Mouse (Mus musculus) neural tube, embryonic 11.5 days (tissue): Measurements from ENCODE around the gene Gdf9. TPM values are rescaled to one million over a fixed set of nuclear protein-coding genes. Genes with fewer than 3 reads are reported as not detected.

Source experiments
- ATAC-seq: fragments of 200-750 bp; cut with Nextera tagmentation; 2 replicates; pipeline ENCODE4 v1.8.0; 2017; ENCODE audit warnings: moderate number of reproducible peaks, mild to moderate bottlenecking, moderate TSS enrichment, moderate library complexity; ENCODE audit not compliant: insufficient read depth, low FRiP score, low TSS enrichment
- DNase-seq: peaks from one replicate; pipeline ENCODE4 v3.0.0-alpha.2; 2015; ENCODE audit warnings: low spot score
- H3K27ac ChIP-seq: fragments of 300-500 bp; sonication (generic); 2 replicates; pipeline ENCODE4 v1.5.1; 2014; ENCODE audit warnings: low read depth, mild to moderate bottlenecking, low read length
- H3K27me3 ChIP-seq: fragments of 300-500 bp; sonication (generic); 2 replicates; pipeline ENCODE4 v1.6.1; 2014; ENCODE audit warnings: mild to moderate bottlenecking, low read length, mixed read lengths; ENCODE audit not compliant: control insufficient read depth, insufficient read depth
- H3K36me3 ChIP-seq: fragments of 300-500 bp; sonication (generic); 2 replicates; pipeline ENCODE4 v1.6.1; 2014; ENCODE audit warnings: mild to moderate bottlenecking, low read length, moderate library complexity, mixed read lengths; ENCODE audit not compliant: control insufficient read depth, insufficient read depth
- H3K4me1 ChIP-seq: fragments of 300-500 bp; sonication (generic); 2 replicates; pipeline ENCODE4 v1.6.1; 2014; ENCODE audit warnings: low read length, mixed read lengths; ENCODE audit not compliant: control insufficient read depth, insufficient read depth
- H3K4me2 ChIP-seq: fragments of 300-500 bp; sonication (generic); 2 replicates; pipeline ENCODE4 v1.6.1; 2014; ENCODE audit warnings: low read depth, mild to moderate bottlenecking, moderate library complexity
- H3K4me3 ChIP-seq: fragments of 300-500 bp; sonication (generic); 2 replicates; pipeline ENCODE4 v1.5.1; 2014; ENCODE audit warnings: low read depth, low read length
- H3K9ac ChIP-seq: fragments of 300-500 bp; sonication (generic); 2 replicates; pipeline ENCODE4 v1.6.1; 2014; ENCODE audit warnings: mild to moderate bottlenecking, low read length
- H3K9me3 ChIP-seq: fragments of 300-500 bp; sonication (generic); 2 replicates; pipeline ENCODE4 v1.6.1; 2016; ENCODE audit warnings: low read length; ENCODE audit not compliant: control insufficient read depth
- WGBS: fragments of 180-500 bp; shearing (Covaris S2); extraction: QIAGEN DNeasy Blood & Tissue Kit; methylation state at CpG from one replicate; pipeline ENCODE4 v1.1.7; 2014; 5-methylcytosine and 5-hydroxymethylcytosine counted together
- polyA plus RNA-seq: library from polyadenylated mRNA; unstranded; fragments of >200 nt; fragmentation: Nextera tagmentation; extraction: Ambion mirVana; gene quantifications from 2 replicates; pipeline ENCODE4 v1.2.1, GENCODE M21; 2014

Gdf9 gene
- polyA plus RNA-seq, 1 experiment from 2014 or later = 2.7 TPM

- ATAC-seq (no peak), DNase-seq (no peak)
- no peak overlapping the region for H3K4me3 ChIP-seq
- no peaks in the 10 kb centered on the region for H3K36me3 ChIP-seq
- H3K4me1 ChIP-seq = peaks cover 2% of the 10 kb centered on the region; the same call in 1 of the 2 replicates
- peaks cover 64% of the 10 kb centered on the region for H3K27me3 ChIP-seq
- WGBS = 22% methylated on average over 5 of the region's 5 CpGs
- no peak overlapping the region for H3K4me2 ChIP-seq
- no peak overlapping the region for H3K27ac ChIP-seq
- no peaks in the 10 kb centered on the region; the same call in 1 of the 2 replicates for H3K9me3 ChIP-seq
- no peak overlapping the region for H3K9ac ChIP-seq
Measured at GRCm38 (mm10) chr11:53461727-53462126, 30.9 kb downstream of the Gdf9 start.

GRCm38 (mm10) chr11:53463551-53464424 is 33.0 kb downstream of the Gdf9 start:
- no peak for ATAC-seq
- DNase-seq = peak; percentile 53
- H3K27ac ChIP-seq = no peak overlapping the region
- H3K27me3 ChIP-seq = peaks cover 52% of the 10 kb centered on the region
- H3K36me3 ChIP-seq = no peaks in the 10 kb centered on the region
- peak overlapping the region; percentile 54 for H3K4me2 ChIP-seq
- peaks cover 5% of the 10 kb centered on the region for H3K4me1 ChIP-seq
- H3K9ac ChIP-seq = 0 out of 2 replicates have a peak overlapping the region, but pooled peaks have one; percentile 3
- WGBS = 7% methylated on average over 55 of the region's 55 CpGs
- peak overlapping the region; percentile 34 for H3K4me3 ChIP-seq
- no peaks in the 10 kb centered on the region; the same call in 1 of the 2 replicates for H3K9me3 ChIP-seq

DNA sequence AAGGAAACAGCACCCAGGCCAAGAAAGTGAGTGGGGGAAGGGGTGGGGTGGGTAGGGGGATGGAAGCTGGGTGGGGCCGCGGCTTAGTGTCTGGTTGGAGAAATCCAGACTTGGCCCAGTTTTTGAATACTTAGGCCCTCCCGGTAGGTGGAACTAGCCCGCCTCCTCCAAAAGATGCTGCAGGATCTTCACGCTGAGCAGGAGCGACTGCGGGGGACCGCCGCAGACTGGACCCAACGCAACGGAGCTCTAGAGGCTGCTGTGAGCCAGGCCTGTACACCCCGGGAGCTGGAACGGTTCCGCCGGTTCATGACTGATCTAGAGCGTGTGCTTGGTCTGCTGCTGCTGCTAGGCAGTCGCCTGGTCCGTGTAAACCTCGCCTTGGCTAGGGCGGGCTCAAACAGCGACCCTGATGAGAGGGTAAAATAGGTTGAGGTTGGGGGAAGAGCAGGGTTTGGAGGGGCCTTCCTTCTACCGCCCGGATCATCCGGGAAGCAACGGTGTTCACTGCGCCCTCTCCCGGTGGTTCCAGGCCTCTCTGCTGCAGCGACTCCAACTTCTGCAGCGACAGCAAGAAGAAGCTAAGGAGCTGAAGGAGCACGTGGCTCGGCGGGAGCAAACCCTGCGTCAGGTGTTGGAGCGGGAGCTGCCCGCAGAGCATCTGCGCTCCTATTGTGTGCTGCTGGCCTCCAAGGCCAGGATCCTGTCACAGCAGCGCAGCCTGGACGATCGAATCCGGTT is 35.6 kb downstream of the Gdf9 start:
- 4% methylated on average over 40 of the region's 40 CpGs for WGBS
- Histone ChIP-seq H3K4me2 (peak overlapping the region; percentile 44), H3K4me3 (peak overlapping the region; percentile 26), H3K9ac (peak overlapping the region; percentile 47), H3K27me3 (peaks cover 54% of the 10 kb centered on the region), H3K36me3 (no peaks in the 10 kb centered on the region), H3K27ac (no peak overlapping the region), H3K9me3 (no peaks in the 10 kb centered on the region; the same call in 1 of the 2 replicates), H3K4me1 (peaks cover 13% of the 10 kb centered on the region)
- no peak for ATAC-seq
- DNase-seq = peak; percentile 85

GRCm38 (mm10) chr11:53469294-53469967 is 38.6 kb downstream of the Gdf9 start:
- Histone ChIP-seq H3K4me3 (no peak overlapping the region), H3K27ac (no peak overlapping the region), H3K4me1 (peaks cover 13% of the 10 kb centered on the region), H3K27me3 (peaks cover 31% of the 10 kb centered on the region), H3K36me3 (no peaks in the 10 kb centered on the region), H3K9ac (no peak overlapping the region), H3K4me2 (peak overlapping the region; percentile 36; the same call in 1 of the 2 replicates), H3K9me3 (no peaks in the 10 kb centered on the region; the same call in 1 of the 2 replicates)
- WGBS = 39% methylated on average over 16 of the region's 16 CpGs
- ATAC-seq (0 out of 2 replicates have a peak, but pooled peaks have one; percentile 10), DNase-seq (no peak)

DNA sequence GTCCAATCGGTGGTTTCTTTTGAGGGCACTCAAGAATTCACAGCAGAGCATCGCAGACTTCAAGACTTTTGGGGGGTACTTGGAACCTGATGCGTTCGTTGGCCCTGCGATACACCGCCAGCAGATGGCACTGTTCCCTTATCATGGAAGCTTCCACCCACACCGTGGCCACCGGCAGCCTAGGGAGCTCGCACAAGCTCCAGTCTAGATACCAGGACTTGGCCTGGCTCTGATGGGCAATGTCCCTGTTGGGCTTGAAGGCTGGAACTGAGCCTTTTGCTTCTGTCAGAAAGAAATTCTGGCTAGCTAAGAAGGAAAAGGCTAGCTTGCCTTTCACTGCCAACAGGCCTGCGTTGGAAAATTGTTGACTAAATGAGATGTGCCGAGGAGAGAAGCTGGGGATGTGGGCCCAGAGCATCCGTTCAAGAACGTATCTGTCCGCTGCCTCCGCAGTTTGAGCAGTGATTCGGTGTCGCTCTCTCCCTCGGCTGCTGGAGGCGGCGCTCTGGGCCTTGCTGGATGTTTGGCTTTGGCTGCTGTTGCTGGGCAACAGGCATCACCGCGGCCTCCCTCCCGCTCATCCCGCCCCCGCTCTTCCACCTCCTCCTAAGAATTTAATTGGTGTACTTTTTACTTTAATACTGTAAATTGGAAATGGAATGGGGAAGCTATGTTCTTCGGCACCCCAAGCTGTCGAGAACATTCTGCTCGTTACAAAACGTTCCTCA is 39.3 kb downstream of the Gdf9 start, which contains the start of gene Gm9837:
Gm9837 (minus strand) TSS at position 512 of the 728 bp plus-strand sequence.
- Histone ChIP-seq H3K27me3 (peaks cover 25% of the 10 kb centered on the region), H3K27ac (no peak within 1 kb of the TSS), H3K36me3 (no peaks in the 10 kb centered on the region), H3K9ac (peak within 1 kb of the TSS; percentile 5; the same call in 1 of the 2 replicates), H3K9me3 (no peaks in the 10 kb centered on the region), H3K4me3 (0 out of 2 replicates have a peak within 1 kb of the TSS, but pooled peaks have one; percentile 10), H3K4me2 (peak within 1 kb of the TSS; percentile 36), H3K4me1 (peaks cover 13% of the 10 kb centered on the region)
- WGBS = 2% methylated on average over 29 of the region's 29 CpGs
- DNase-seq = peak; percentile 91
- peak; percentile 71; the same call in 1 of the 2 replicates for ATAC-seq

DNA sequence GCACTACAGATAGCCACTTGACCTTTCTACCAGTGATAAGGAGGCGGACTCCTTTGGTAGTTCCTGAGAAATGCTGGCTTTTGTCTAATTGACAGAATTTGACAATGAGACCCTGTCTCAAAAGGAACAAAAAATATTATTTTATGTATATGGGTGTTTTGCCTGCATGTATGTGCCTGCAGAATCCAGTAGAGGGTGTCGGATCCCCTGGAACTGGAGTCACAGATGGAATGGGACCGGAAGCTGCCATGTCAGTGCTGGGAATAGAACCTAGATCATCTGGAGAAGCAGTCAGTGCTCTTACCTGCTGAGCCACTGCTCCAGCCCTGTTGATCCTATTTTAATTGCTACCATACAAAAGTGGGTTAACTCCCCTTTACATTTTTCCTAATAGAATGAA is 41.9 kb downstream of the Gdf9 start:
- H3K4me1 ChIP-seq = peaks cover 8% of the 10 kb centered on the region; the same call in 1 of the 2 replicates
- no peak overlapping the region for H3K4me2 ChIP-seq
- no peaks in the 10 kb centered on the region for H3K36me3 ChIP-seq
- H3K9me3 ChIP-seq = no peaks in the 10 kb centered on the region
- DNase-seq (no peak), ATAC-seq (no peak)
- no peak overlapping the region for H3K4me3 ChIP-seq
- 79% methylated on average over 3 of the region's 3 CpGs for WGBS
- no peak overlapping the region for H3K9ac ChIP-seq
- H3K27ac ChIP-seq = no peak overlapping the region
- peaks cover 19% of the 10 kb centered on the region for H3K27me3 ChIP-seq

- Histone ChIP-seq H3K4me3 (no peak overlapping the region), H3K36me3 (no peaks in the 10 kb centered on the region), H3K4me1 (peaks cover 4% of the 10 kb centered on the region), H3K9ac (no peak overlapping the region), H3K9me3 (no peaks in the 10 kb centered on the region), H3K27ac (no peak overlapping the region), H3K27me3 (peaks cover 48% of the 10 kb centered on the region), H3K4me2 (no peak overlapping the region)
- no peak for DNase-seq
- no peak for ATAC-seq
- 33% methylated on average over 8 of the region's 8 CpGs for WGBS
Measured at GRCm38 (mm10) chr11:53475620-53476019, 44.8 kb downstream of the Gdf9 start.

DNA sequence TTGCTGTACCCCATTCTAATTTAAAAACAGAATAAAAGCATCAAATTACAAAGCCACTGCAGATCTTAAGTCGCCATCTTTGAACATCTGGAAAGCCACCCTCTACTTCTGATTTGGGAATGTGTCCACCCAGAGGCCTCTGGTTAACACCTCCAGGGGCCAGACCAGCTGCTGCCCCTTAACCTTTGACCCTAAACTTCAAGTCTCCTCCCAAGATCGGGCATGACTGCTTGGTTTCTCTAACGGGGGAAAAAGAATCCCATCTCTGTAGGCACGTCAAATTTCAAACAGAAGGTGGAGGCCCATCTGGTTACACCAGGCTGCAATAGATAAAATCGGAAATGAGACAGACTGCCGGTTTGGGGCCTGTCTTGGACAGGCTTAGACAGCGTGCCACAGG is 47.0 kb downstream of the Gdf9 start:
- Histone ChIP-seq H3K9me3 (no peaks in the 10 kb centered on the region), H3K36me3 (no peaks in the 10 kb centered on the region), H3K4me1 (peaks cover 4% of the 10 kb centered on the region), H3K9ac (no peak overlapping the region), H3K4me3 (no peak overlapping the region), H3K4me2 (no peak overlapping the region), H3K27ac (no peak overlapping the region), H3K27me3 (peaks cover 51% of the 10 kb centered on the region)
- WGBS = 36% methylated on average over 7 of the region's 7 CpGs
- no peak for ATAC-seq
- no peak for DNase-seq
